Mouse (Mus musculus) erythroblast, embryonic 14.5 days (primary cell): Measurements from ENCODE around the gene Wnt10a.
"Not testable (repeated sequence)": the region's sequence is repeated elsewhere in the genome, so short reads cannot be mapped to it uniquely, and the experiment has no call there.

ENCODE experiments used
- GATA1 ChIP-seq: IDR thresholded peaks from 2 replicates; pipeline ENCODE4 v1.6.1; 2012; ENCODE audit warnings: low read length, inconsistent platforms, mixed read lengths
- TAL1 ChIP-seq: IDR thresholded peaks from 3 replicates; pipeline ENCODE4 v1.6.1; 2012; ENCODE audit warnings: low read length, inconsistent platforms, mixed read lengths

DNA sequence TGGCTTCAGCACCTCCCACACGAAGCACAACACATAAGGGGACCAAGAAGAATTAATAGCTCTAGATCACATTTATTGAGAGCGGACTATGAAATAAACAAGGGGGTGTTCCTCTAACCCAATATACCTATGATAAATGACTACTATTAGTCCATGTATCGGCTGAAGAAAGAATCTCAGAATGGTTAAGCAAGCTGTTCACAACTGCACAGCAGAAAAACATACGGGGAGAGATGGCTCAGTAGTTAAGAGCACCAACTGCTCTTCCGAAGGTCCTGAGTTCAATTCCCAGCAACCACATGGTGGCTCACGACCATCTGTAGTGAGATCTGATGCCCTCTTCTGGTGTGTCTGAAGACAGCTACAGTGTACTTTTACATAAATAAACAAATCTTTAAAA is 24.6 kb downstream of the Wnt10a start:
- TF ChIP-seq TAL1, GATA1: not testable (repeated sequence)
